Mouse (Mus musculus) mouse embryonic stem cell (cell line): Measurements from ENCODE around the gene Cmip.

Source experiments
- in situ Hi-C, 2 experiments: fragments of 300-500 bp; cut with MboI; formaldehyde crosslinking; loops; 1 replicate in 1 of 2; 3 replicates in 1 of 2; pipeline ENCODE4 v1.14.3; 2019 to 2020; ENCODE audit warnings: low sequenced_read_pairs in 2 of 2, low pct_unique_long_range_greater_than_20kb in 1 of 2, mixed read lengths in 1 of 2; ENCODE audit not compliant: unreplicated experiment in 1 of 2

Cmip gene

GRCm38 (mm10) chr8:117393853-117394252 lies 137.0 kb downstream of the Cmip start:
- in situ Hi-C loops: no loop called here

- in situ Hi-C loops: no loop called here
Measured at GRCm38 (mm10) chr8:117395055-117395454, 138.2 kb downstream of the Cmip start.

GRCm38 (mm10) chr8:117396884-117397283 lies 140.0 kb downstream of the Cmip start:
- in situ Hi-C loops: no loop called here

- in situ Hi-C loops: no loop called here
Measured at GRCm38 (mm10) chr8:117397751-117398150, 140.9 kb downstream of the Cmip start.

GRCm38 (mm10) chr8:117399229-117399628 lies 142.4 kb downstream of the Cmip start:
- in situ Hi-C loops: no loop called here

GRCm38 (mm10) chr8:117400820-117401219 lies 144.0 kb downstream of the Cmip start:
- in situ Hi-C loops: no loop called here

GRCm38 (mm10) chr8:117401880-117402279 lies 145.0 kb downstream of the Cmip start:
- in situ Hi-C loops: no loop called here

GRCm38 (mm10) chr8:117402911-117403704 lies 146.2 kb downstream of the Cmip start:
- in situ Hi-C loops: no loop called here

GRCm38 (mm10) chr8:117403705-117404476 lies 147.0 kb downstream of the Cmip start:
- in situ Hi-C loops: no loop called here

- in situ Hi-C loops: no loop called here
Measured at GRCm38 (mm10) chr8:117406081-117406480, 149.2 kb downstream of the Cmip start.

- in situ Hi-C loops: no loop called here
Measured at GRCm38 (mm10) chr8:117408634-117409033, 151.8 kb downstream of the Cmip start.

GRCm38 (mm10) chr8:117409056-117409455 lies 152.2 kb downstream of the Cmip start:
- in situ Hi-C loops: no loop called here

- in situ Hi-C loops: no loop called here
Measured at GRCm38 (mm10) chr8:117410391-117410790, 153.5 kb downstream of the Cmip start.

GRCm38 (mm10) chr8:117410901-117411300 lies 154.0 kb downstream of the Cmip start:
- in situ Hi-C loops: no loop called here

GRCm38 (mm10) chr8:117412232-117412631 lies 155.4 kb downstream of the Cmip start:
- in situ Hi-C loops: no loop called here

- in situ Hi-C loops: no loop called here
Measured at GRCm38 (mm10) chr8:117417830-117418229, 161.0 kb downstream of the Cmip start.

- in situ Hi-C loops: no loop called here
Measured at GRCm38 (mm10) chr8:117420841-117421534, 164.1 kb downstream of the Cmip start.

GRCm38 (mm10) chr8:117421838-117422237 lies 165.0 kb downstream of the Cmip start:
- in situ Hi-C loops: no loop called here

GRCm38 (mm10) chr8:117422343-117422742 lies 165.5 kb downstream of the Cmip start:
- in situ Hi-C loops: no loop called here
